Mouse (Mus musculus) left cerebral cortex, adult 2 months (tissue): ENCODE data around the gene Syk. TPM values are rescaled to one million over a fixed set of nuclear protein-coding genes. Genes with fewer than 3 reads are reported as not detected.

Source experiments
- DNase-seq, 2 experiments: peaks; one replicate each; pipeline ENCODE4 v3.0.0; 2021 to 2022; ENCODE audit warnings: low spot score in 2 of 2, mixed read lengths in 1 of 2; ENCODE audit errors: extremely low spot score in 1 of 2
- H3K27ac ChIP-seq: fragments of 200-600 bp; 2 replicates; pipeline ENCODE4 v1.8.1; 2022
- H3K4me3 ChIP-seq: fragments of 200-600 bp; 2 replicates; pipeline ENCODE4 v1.8.1; 2022
- CTCF ChIP-seq: fragments of 200-600 bp; IDR thresholded peaks from 2 replicates; pipeline ENCODE4 v1.8.1; 2022; ENCODE audit warnings: antibody characterized with exemption, mild to moderate bottlenecking, moderate library complexity
- intact Hi-C: fragments of 180-260 bp; cut with DNase I; formaldehyde crosslinking; loops from one replicate; pipeline ENCODE4 v1.15.1; 2025
- total RNA-seq, 2 experiments: library from RNA; stranded (reverse); gene quantifications; 2 replicates each; pipeline ENCODE4 v1.2.3; 2021

Gene Syk
- total RNA-seq, 2 experiments from 2014 or later: 2.6 to 3.3 TPM

DNA sequence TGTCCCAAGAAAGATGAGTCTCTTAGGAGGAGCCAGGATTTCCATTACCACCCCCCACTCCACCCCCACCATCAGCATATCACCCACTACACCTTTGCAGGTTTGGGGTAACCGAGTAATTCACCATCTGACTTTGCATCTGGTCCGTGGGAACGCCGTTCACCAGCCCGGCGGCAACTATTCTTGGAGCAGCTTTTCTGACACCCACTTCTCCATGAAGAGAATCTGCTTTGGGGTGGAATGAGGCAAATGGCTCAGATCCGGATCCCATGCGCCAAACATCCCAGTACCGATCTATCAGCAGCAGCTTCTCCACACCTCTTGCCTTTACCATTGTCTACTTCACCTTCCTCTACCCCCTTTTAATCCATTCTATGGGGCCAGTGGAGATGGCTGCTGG is 12.7 kb upstream of the Syk start:
- no peak overlapping the region for H3K4me3 ChIP-seq
- no peak for TF ChIP-seq CTCF
- intact Hi-C loops: loop anchor here (5.0 kb wide), 1 partner anchor 52 kb away; no protein-coding TSS in a partner anchor

DNA sequence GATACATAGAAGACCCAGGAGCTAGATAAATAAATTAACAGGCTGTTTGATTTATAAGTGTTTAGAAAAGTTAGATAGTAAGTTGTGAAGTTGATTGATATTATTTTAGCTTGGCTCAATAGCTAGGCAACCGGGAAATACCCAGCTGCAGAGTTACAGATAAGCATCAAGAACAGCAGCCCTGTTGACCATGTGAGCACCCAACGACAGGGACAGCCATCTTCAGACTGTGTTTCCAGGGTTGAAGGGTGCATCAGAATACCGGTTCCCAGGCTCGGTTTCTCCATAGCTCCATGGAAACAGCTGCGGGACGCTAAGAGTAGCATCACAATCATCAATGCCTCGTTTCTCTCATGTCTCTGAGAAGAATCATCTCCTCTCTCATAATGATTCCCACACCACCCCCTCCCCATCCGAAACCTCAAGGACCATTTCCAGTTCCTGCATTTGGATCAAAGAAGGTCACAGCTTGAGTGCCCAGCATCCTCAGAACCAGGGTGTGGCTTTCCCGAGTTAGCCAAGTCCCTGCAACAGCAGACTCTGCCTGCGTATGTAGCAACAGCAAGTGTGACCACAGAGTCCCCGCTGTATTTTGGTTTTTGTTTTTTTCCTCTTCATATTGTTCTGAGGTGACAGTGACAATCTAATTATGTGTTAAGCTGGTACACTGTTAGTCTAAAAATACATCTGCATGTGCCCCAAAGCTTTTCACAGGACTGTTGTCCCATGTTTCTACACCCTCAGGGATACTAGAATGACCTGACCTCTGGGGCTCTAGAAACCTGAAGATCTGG is 11.2 kb upstream of the Syk start:
- intact Hi-C loops: loop anchor here (5.0 kb wide), 1 partner anchor 51 kb away; no protein-coding TSS in a partner anchor
- H3K27ac ChIP-seq: no peak overlapping the region
- DNase-seq: no peak
- TF ChIP-seq CTCF: no peak
- H3K4me3 ChIP-seq: no peak overlapping the region

More for the DNA sequence above, 12.7 kb upstream of the Syk start:
- H3K27ac ChIP-seq: peak overlapping the region; percentile 16; the same call in 1 of the 2 replicates
- peak; percentile 42 to 69 for DNase-seq

DNA sequence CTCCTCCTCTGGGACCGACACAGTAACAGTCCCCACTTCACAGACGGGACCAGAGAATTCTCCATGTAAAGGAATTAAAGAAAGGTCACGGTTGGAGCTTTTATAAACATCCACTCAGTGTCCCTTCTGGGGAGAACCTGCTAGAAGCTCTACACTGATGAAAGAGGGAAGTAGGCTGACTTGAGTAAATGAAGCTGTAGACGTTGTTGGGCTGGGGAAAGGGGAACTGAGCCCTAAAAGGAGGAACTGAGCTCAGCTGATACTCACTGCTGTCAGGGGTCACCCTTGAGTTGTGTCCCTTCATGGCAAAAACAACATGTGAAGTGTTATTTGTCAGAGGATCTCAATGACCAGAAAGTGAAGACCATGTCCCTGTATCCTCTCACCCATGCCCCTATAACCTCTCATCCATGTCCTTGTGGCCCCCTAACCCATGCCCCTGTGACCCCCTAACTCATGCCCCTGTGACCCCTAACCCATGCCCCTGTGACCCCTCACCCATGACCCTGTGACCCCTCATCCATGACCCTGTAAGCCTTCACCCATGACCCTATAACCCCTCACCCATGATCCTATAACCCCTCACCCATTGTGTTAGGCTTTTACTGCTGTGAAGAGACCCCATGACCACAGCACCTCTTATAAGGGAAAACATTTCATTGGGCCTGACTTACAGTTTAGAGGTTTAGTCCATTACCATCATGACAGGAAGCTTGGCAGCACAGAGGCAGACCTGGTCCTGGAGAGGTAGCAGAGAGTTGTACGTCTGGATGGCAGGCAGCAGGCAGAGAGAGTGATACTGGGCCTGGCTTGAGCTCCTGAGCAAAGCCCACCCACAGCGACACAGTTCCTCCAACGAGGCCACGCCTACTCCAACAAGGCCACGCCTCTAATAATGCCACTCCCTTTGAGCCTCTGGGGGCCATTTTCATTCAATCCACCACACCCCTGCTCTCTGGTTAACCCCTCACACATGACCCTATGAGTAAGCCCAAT is 10.2 kb upstream of the Syk start:
- no peak overlapping the region for H3K27ac ChIP-seq
- DNase-seq: no peak
- no peak overlapping the region for H3K4me3 ChIP-seq
- TF ChIP-seq CTCF: no peak
- intact Hi-C loops: loop anchor here (5.0 kb wide), 1 partner anchor 50 kb away; no protein-coding TSS in a partner anchor

DNA sequence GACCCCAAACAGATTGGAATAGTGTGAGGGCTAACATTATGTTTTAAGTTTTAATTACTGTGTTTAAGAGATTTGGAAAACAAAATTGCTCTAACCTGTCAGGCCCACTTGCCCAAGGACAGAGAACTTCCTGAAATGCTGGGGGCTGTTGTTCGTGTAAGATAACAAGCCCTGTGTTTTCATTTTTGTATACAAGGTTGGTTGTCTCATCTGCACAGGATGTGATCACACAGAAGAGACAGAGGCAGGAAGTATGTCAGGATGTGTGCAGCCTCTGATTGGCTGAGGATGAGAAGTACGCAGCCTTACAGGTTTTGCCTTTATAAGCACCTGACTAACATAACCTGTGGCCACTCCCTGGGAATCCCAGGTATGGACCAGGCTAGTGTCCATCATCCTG is 8.7 kb upstream of the Syk start:
- Histone ChIP-seq H3K27ac (no peak overlapping the region), H3K4me3 (no peak overlapping the region)
- no peak for DNase-seq
- TF ChIP-seq CTCF: no peak
- intact Hi-C loops: loop anchor here (5.0 kb wide), 1 partner anchor 48 kb away; no protein-coding TSS in a partner anchor

DNA sequence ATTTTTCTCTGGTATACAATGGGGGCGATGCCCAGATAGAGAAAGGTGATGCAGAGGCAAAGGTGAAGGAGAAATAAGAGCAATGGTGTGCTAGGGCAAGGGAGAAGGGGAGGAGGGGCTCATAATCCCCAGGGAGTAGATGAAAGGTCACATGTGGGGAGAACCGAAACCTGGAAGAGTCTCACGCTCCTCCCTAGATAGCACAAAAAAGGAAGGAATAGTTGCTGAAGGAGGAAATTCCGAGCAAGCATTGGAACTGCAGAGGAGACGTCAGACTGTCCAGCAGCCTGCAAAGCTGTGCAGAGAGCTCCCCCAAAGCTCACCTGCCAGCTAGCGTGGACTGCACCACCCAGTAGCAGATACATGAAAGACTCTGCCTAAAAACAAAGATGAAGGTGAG is 7.5 kb upstream of the Syk start:
- Histone ChIP-seq H3K27ac (no peak overlapping the region), H3K4me3 (no peak overlapping the region)
- intact Hi-C loops: no loop called here
- TF ChIP-seq CTCF: no peak
- DNase-seq: no peak

DNA sequence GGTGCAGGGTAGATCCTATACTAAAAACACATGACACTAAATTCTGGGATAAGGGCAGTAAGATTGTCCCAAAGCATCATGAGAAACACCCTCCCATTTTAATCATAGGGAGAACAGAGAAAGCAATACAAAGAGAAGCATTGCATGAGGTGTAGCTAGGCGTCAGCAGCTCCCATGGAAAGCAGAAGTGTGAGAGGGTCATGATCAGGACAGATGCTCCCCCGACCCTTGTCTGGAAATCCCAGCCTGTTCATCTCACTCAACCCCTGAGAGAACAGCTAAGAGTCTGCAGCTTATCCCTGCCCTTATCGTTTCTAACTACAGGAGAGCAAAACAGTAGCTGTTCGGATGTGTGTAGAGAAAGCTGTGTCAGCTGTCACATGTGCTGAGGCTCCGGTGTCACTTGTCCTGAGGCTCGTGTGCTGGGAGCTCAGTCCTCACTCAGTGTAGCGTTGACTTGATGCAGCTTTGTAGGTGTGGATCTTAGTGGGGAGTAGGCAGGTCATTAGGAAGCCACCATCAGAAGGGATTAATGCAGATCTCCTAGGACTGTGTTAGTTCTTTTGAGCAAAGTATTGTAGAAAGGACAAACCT is 6.9 kb upstream of the Syk start:
- Histone ChIP-seq H3K4me3 (no peak overlapping the region), H3K27ac (no peak overlapping the region)
- DNase-seq: no peak
- no peak for TF ChIP-seq CTCF
- intact Hi-C loops: no loop called here

DNA sequence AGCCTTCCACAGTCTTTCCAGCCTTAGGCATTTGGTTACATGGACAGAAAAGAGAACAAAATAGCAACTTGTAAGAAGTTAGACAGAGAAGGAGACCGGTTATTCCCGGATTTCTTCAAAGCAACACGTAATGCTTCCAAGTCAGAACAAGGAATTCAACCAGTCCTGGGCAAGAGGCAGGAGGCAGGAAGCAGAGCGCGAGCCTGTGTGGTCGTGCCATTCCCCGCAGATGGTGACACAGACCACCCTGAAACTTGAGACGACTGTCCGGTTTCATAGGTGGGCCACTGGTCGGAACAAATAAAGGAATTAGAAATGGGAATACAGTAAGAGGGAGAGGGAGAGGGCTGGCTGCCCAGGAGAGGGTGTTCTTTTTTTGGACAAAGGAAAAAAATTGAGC is 6.1 kb upstream of the Syk start:
- DNase-seq: no peak
- Histone ChIP-seq H3K4me3 (no peak overlapping the region), H3K27ac (no peak overlapping the region)
- intact Hi-C loops: no loop called here
- TF ChIP-seq CTCF: no peak

DNA sequence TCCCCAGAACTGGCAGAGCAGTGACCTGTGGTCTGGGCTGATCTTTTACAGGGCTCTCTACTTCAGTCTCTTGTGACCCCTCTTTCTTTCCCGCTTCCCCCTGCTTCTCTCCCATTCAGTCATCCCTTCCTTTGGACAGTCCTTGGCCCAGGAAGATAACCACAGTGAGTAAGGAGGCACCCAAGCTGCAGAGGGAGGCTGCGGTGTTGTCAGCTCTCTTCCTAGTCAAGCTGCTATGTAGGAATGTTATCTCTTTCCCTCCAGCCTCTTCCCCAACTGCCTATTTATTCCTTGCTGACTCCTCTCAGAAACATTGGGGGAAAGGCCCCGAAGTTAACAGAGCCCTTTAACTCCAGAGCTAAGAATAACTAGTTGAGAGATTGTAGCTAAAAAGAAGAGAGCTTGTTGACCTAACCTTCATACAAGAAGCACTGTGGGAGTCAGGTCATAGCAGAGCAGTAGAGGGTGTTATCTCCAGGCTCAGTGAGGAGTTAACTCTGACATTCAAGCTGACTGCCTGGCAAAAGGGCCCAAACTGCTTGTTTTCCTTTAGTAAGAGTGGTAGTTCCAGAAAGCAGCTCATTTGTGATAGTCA is 5.5 kb upstream of the Syk start:
- DNase-seq: no peak
- H3K4me3 ChIP-seq: no peak overlapping the region
- intact Hi-C loops: no loop called here
- no peak overlapping the region for H3K27ac ChIP-seq
- TF ChIP-seq CTCF: no peak

DNA sequence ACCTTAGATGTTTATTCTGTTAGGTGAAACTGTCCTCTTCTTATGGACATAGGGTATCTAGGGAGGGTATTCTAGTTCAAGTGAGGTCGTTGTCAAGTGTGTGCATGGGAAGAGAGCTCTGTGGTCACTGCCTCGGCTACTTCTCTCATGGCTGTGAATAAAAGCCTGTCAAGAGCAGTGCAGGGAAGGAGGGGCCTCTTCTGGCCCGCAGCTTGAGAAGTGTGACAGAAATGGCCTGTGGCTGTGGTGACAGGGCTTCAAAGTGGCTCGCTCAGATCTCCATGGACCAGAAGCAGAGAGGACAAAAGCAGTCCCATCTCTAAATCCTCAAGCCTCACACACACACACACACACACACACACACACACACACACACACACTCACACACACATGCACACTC is 5.0 kb upstream of the Syk start:
- H3K4me3 ChIP-seq: no peak overlapping the region
- no peak overlapping the region for H3K27ac ChIP-seq
- intact Hi-C loops: no loop called here
- TF ChIP-seq CTCF: no peak
- DNase-seq: no peak

DNA sequence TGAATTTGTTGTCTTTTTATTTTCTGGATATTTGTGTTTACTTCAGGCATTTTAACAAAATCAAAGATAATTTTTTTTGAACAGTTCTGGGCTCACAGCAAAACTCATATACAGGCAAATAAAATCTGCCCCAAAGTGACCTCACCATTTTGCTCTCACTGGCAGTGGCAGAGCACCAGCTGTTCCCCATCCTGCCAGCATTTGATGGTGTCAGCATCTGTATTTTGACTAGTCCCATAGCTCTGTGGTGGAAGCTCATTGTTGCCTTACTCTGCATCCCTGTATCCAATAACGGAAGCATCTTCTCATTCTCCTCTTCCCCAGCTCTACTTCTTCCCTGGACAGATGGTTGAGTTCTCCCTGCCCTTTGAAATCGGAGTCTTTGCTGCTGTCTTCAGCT is 4.2 kb upstream of the Syk start:
- H3K27ac ChIP-seq: no peak overlapping the region
- TF ChIP-seq CTCF: no peak
- intact Hi-C loops: no loop called here
- no peak overlapping the region for H3K4me3 ChIP-seq
- DNase-seq: no peak

DNA sequence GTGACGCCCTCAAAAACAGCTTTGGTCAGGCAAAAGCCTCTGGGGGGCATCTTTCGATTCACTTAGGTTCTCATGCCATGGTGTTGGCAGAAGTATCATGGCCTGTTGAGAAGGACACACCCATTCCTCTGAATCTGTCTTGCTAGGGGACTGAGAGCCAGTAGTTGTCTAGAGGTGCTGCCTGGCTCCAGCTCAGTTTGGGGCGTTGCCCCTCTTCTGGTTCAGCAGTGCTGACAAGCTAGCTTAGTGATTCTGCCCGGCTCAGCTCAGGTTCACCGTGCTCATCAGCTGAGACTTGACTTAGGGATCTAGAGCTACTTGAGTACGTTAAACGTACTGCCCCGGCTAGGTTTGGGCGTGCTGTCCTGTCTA is 481 bp upstream of the Syk start:
- TF ChIP-seq CTCF: no peak
- H3K27ac ChIP-seq: no peak overlapping the region
- no peak for DNase-seq
- peak overlapping the region; percentile 58 for H3K4me3 ChIP-seq
- intact Hi-C loops: no loop called here
